Mouse (Mus musculus) midbrain, embryonic 13.5 days (tissue): ENCODE results near the gene Ankrd31. TPM values are rescaled to one million over a fixed set of nuclear protein-coding genes. Genes with fewer than 3 reads are reported as not detected.

Experiments used
- ATAC-seq: fragments of 200-750 bp; cut with Nextera tagmentation; 2 replicates; pipeline ENCODE4 v1.8.0; 2017; ENCODE audit warnings: mild to moderate bottlenecking, moderate TSS enrichment, moderate library complexity
- H3K27ac ChIP-seq: fragments of 300-500 bp; sonication (generic); 2 replicates; pipeline ENCODE4 v1.5.1; 2015; ENCODE audit warnings: inconsistent platforms, mild to moderate bottlenecking, moderate library complexity
- H3K27me3 ChIP-seq: fragments of 300-500 bp; sonication (generic); 2 replicates; pipeline ENCODE4 v1.6.1; 2015; ENCODE audit warnings: mild to moderate bottlenecking, inconsistent platforms
- H3K36me3 ChIP-seq: fragments of 300-500 bp; sonication (generic); 2 replicates; pipeline ENCODE4 v1.6.1; 2015; ENCODE audit warnings: mild to moderate bottlenecking, inconsistent platforms
- H3K4me1 ChIP-seq: fragments of 300-500 bp; sonication (generic); replicated peaks from 2 replicates; pipeline ENCODE4 v1.6.1; 2015; ENCODE audit warnings: inconsistent platforms
- H3K4me2 ChIP-seq: fragments of 300-500 bp; sonication (generic); replicated peaks from 2 replicates; pipeline ENCODE4 v1.6.1; 2015; ENCODE audit warnings: moderate library complexity, mild to moderate bottlenecking, inconsistent platforms
- H3K4me3 ChIP-seq: fragments of 300-500 bp; sonication (generic); replicated peaks from 2 replicates; pipeline ENCODE4 v1.5.1; 2015; ENCODE audit warnings: mild to moderate bottlenecking, inconsistent platforms
- H3K9ac ChIP-seq: fragments of 300-500 bp; sonication (generic); replicated peaks from 2 replicates; pipeline ENCODE4 v1.6.1; 2015; ENCODE audit warnings: mild to moderate bottlenecking, inconsistent platforms
- H3K9me3 ChIP-seq: fragments of 300-500 bp; sonication (generic); 2 replicates; pipeline ENCODE4 v1.6.1; 2016; ENCODE audit warnings: mild to moderate bottlenecking, inconsistent platforms
- WGBS: fragments of 180-500 bp; shearing (Covaris S2); methylation state at CpG from one replicate; pipeline ENCODE4 v1.1.7; 2015; 5-methylcytosine and 5-hydroxymethylcytosine counted together
- polyA plus RNA-seq: library from polyadenylated mRNA; unstranded; fragments of >200 nt; fragmentation: Nextera tagmentation; extraction: Ambion mirVana; gene quantifications from 2 replicates; pipeline ENCODE4 v1.2.1, GENCODE M21; 2015

Ankrd31 gene
- polyA plus RNA-seq, 1 experiment from 2014 or later: 0.04 TPM

DNA sequence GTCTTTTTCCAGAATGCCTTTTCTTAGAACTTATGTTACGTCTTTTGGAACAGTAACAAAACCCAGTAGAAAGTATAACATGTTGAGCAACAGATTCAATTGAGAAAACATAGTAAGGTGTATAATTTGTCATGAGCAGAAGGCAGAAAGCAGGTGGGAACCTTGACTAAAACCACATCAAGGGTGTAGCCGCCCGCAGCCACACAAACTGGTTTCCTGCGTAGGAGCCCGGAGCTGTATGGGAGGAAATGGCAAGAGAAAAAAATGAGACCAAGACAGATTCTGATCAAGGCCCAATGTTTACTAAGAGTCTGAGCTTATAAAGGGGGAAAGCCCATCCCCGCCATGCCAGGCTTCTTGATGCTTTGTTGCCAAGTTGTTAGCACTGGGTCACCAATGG is 208.4 kb downstream of the Ankrd31 start:
- 98% methylated on average over 6 of the region's 6 CpGs for WGBS
- no peaks in the 10 kb centered on the region for H3K36me3 ChIP-seq
- ATAC-seq: no peak
- no peak overlapping the region for H3K27ac ChIP-seq
- no peaks in the 10 kb centered on the region for H3K27me3 ChIP-seq
- H3K9me3 ChIP-seq: no peaks in the 10 kb centered on the region
- H3K4me2 ChIP-seq: no peak overlapping the region
- H3K9ac ChIP-seq: no peak overlapping the region
- peaks cover 4% of the 10 kb centered on the region; the same call in 1 of the 2 replicates for H3K4me1 ChIP-seq
- H3K4me3 ChIP-seq: no peak overlapping the region

Other genes starting within 250 kb of the Ankrd31 start
- gene Polk, start 205.7 kb upstream of the Ankrd31 start, polyA plus RNA-seq: 5.4 and 5.7 TPM in 2 replicates
- gene Col4a3bp, start 205.7 kb upstream of the Ankrd31 start, polyA plus RNA-seq: 7.5 and 8.4 TPM in 2 replicates
- 178 and 203 TPM in 2 replicates for gene Hmgcr, start 77.3 kb upstream of the Ankrd31 start, polyA plus RNA-seq
- 0.12 and 0.15 TPM in 2 replicates for gene Gcnt4, start 176.4 kb downstream of the Ankrd31 start, polyA plus RNA-seq